Mouse (Mus musculus): ENCODE results near the gene Galnt17. TPM values are rescaled to one million over a fixed set of nuclear protein-coding genes. Genes with fewer than 3 reads are reported as not detected.

Galnt17 gene
- polyA plus RNA-seq, 1 experiment from 2014 or later = 0.09 TPM

- no peak for ATAC-seq (ENCODE audit: insufficient read depth)
- Histone ChIP-seq H3K27ac (replicated peaks) (no peak overlapping the region), H3K36me3 (replicated peaks) (no peaks in the 10 kb centered on the region), H3K9me3 (replicated peaks) (no peaks in the 10 kb centered on the region), H3K27me3 (no peaks in the 10 kb centered on the region), H3K4me1 (replicated peaks) (no peaks in the 10 kb centered on the region), H3K4me3 (replicated peaks) (no peak overlapping the region), H3K4me2 (no peak overlapping the region), H3K9ac (no peak overlapping the region)
Measured at GRCm38 (mm10) chr5:131184566-131184965, 123.7 kb downstream of the Galnt17 start.

- H3K36me3 ChIP-seq (replicated peaks) = no peaks in the 10 kb centered on the region
- no peak overlapping the region for H3K27ac ChIP-seq (replicated peaks)
- no peak overlapping the region for H3K9ac ChIP-seq
- no peak overlapping the region for H3K4me3 ChIP-seq (replicated peaks)
- no peaks in the 10 kb centered on the region for H3K27me3 ChIP-seq
- 53% methylated on average over 1 of the region's 1 CpGs for WGBS (ENCODE audit: insufficient replicate concordance)
- H3K4me2 ChIP-seq = no peak overlapping the region
- H3K9me3 ChIP-seq (replicated peaks) = no peaks in the 10 kb centered on the region
- H3K4me1 ChIP-seq (replicated peaks) = no peaks in the 10 kb centered on the region
- no peak for ATAC-seq (ENCODE audit: insufficient read depth)
Measured at GRCm38 (mm10) chr5:131181231-131181630, 127.1 kb downstream of the Galnt17 start.

DNA sequence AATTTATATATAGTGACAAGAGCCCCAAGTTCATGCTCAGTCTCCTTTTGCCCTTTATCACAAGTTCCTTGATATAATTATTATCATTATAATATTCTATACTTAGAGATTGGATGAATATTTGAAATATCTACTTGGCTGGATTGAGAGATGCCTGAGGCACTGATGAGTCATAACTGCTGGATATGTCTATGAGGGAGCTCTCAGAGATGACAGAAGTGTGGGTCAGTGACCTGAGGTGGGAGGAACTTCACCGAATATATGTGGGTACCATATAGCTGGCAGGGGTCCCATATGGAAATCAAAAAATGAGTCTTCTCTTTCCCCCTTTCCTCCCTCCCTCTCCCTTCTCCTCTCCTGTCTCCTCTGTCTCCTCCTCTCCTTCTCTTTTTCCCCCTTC lies 127.5 kb downstream of the Galnt17 start:
- H3K27me3 ChIP-seq = no peaks in the 10 kb centered on the region
- H3K4me3 ChIP-seq (replicated peaks) = no peak overlapping the region
- no peaks in the 10 kb centered on the region for H3K9me3 ChIP-seq (replicated peaks)
- no peaks in the 10 kb centered on the region for H3K4me1 ChIP-seq (replicated peaks)
- no peak overlapping the region for H3K4me2 ChIP-seq
- 75% methylated on average over 1 of the region's 1 CpGs for WGBS (ENCODE audit: insufficient replicate concordance)
- H3K36me3 ChIP-seq (replicated peaks) = no peaks in the 10 kb centered on the region
- no peak overlapping the region for H3K27ac ChIP-seq (replicated peaks)
- H3K9ac ChIP-seq = no peak overlapping the region
- ATAC-seq (ENCODE audit: insufficient read depth) = no peak

DNA sequence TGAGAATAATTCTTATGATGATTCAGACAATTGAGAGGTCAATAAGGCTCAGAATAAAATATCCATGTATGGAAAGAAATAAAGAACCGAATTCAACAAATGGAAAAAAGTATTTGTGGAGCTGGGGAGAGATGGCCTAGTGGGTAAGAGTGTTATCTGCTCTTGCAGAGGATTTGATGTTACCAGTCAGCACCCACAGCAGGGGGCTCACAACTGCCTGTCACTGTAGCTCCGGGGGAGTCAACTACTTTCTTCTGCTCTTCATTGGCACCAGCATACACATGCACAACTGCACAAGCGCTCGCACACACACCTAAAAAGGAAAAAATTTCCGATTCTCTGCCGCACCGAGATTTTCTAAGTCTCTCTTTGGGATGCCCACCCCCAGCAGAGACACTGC lies 130.4 kb downstream of the Galnt17 start:
- no peak overlapping the region for H3K4me2 ChIP-seq
- H3K27ac ChIP-seq (replicated peaks) = no peak overlapping the region
- H3K36me3 ChIP-seq (replicated peaks) = no peaks in the 10 kb centered on the region
- H3K9me3 ChIP-seq (replicated peaks) = no peaks in the 10 kb centered on the region
- H3K4me3 ChIP-seq (replicated peaks) = no peak overlapping the region
- no peaks in the 10 kb centered on the region for H3K4me1 ChIP-seq (replicated peaks)
- H3K9ac ChIP-seq = no peak overlapping the region
- WGBS (ENCODE audit: insufficient replicate concordance) = 51% methylated on average over 7 of the region's 7 CpGs
- no peak for ATAC-seq (ENCODE audit: insufficient read depth)
- H3K27me3 ChIP-seq = no peaks in the 10 kb centered on the region

DNA sequence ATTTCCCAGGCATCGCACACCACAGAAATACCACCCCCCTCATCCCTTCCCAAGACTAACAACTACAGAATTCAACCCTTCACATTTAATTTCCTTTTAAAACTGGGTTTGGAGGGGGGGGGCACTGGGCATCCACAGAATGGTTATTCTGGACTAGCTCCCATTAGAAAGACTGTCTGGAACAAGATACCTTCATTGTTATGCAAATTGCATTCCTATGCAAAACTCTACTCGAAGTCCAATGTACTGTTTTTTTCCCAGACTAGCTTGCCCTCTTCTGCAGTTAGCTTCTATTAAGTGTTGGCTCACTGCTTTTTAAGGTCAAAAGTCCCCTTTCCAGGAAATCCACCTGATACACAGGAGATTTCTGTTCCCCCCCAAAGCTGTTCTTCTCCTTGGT lies 131.1 kb downstream of the Galnt17 start:
- Histone ChIP-seq H3K4me2 (no peak overlapping the region), H3K4me1 (replicated peaks) (no peaks in the 10 kb centered on the region), H3K36me3 (replicated peaks) (no peaks in the 10 kb centered on the region), H3K9ac (no peak overlapping the region), H3K4me3 (replicated peaks) (no peak overlapping the region), H3K27ac (replicated peaks) (no peak overlapping the region), H3K9me3 (replicated peaks) (no peaks in the 10 kb centered on the region), H3K27me3 (no peaks in the 10 kb centered on the region)
- 49% methylated on average over 2 of the region's 2 CpGs for WGBS (ENCODE audit: insufficient replicate concordance)
- no peak for ATAC-seq (ENCODE audit: insufficient read depth)

DNA sequence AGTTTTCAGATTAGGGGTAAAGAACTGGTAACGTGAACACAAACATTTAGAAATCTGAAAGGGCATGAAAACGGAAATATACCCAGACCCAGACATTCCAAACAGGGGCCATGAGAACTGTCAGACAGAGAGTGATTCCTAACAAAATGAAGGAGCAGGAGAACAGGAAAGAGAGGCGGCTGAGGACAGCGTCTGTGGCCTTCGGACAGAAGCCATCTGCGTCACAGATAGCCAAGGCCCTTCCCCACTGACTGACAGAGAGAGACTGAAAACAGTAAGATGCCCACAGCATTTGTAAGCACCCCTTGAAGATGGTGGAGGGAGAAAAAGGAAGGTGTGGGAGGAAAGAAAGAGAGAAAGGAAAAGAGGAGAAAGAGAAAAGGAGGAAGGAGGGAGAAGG lies 139.1 kb downstream of the Galnt17 start:
- Histone ChIP-seq H3K9ac (no peak overlapping the region), H3K4me2 (no peak overlapping the region), H3K36me3 (replicated peaks) (no peaks in the 10 kb centered on the region), H3K27ac (replicated peaks) (no peak overlapping the region), H3K4me1 (replicated peaks) (no peaks in the 10 kb centered on the region), H3K4me3 (replicated peaks) (no peak overlapping the region), H3K9me3 (replicated peaks) (0 out of 2 replicates have a peak, but pooled peaks cover under 1% of the 10 kb centered on the region), H3K27me3 (no peaks in the 10 kb centered on the region)
- WGBS (ENCODE audit: insufficient replicate concordance) = 56% methylated on average over 6 of the region's 6 CpGs
- no peak for ATAC-seq (ENCODE audit: insufficient read depth)

- no peak overlapping the region for H3K9ac ChIP-seq
- no peak for ATAC-seq (ENCODE audit: insufficient read depth)
- H3K36me3 ChIP-seq (replicated peaks) = no peaks in the 10 kb centered on the region
- 0 out of 2 replicates have a peak, but pooled peaks cover 12% of the 10 kb centered on the region for H3K9me3 ChIP-seq (replicated peaks)
- no peak overlapping the region for H3K27ac ChIP-seq (replicated peaks)
- H3K4me3 ChIP-seq (replicated peaks) = no peak overlapping the region
- no peak overlapping the region for H3K4me2 ChIP-seq
- H3K4me1 ChIP-seq (replicated peaks) = no peaks in the 10 kb centered on the region
- 57% methylated on average over 5 of the region's 5 CpGs for WGBS (ENCODE audit: insufficient replicate concordance)
- no peaks in the 10 kb centered on the region for H3K27me3 ChIP-seq
Measured at GRCm38 (mm10) chr5:131167366-131167765, 140.9 kb downstream of the Galnt17 start.

GRCm38 (mm10) chr5:131165681-131166080 lies 142.6 kb downstream of the Galnt17 start:
- WGBS (ENCODE audit: insufficient replicate concordance) = 60% methylated on average over 7 of the region's 7 CpGs
- ATAC-seq (ENCODE audit: insufficient read depth) = no peak

DNA sequence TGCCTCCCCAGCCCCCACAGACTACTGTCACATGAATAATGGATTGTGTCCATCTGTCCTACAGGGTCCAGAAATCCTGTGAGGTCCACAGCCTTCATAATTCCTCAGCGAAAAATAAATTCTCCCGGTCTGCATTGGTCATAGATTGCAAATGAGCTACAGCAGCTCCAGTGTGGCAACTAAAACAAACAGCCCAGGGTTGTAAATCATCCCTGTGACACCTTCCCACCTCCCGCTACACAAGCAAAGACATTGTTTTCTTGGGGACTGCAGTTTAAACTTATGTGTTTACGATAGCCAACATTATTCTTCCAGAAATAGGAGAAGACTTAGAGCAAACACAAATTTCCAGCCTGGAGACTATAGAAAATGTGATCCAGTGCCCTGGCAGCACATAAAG lies 150.4 kb downstream of the Galnt17 start:
- ATAC-seq (ENCODE audit: insufficient read depth) = no peak
- Histone ChIP-seq H3K27me3 (no peaks in the 10 kb centered on the region), H3K9ac (no peak overlapping the region), H3K9me3 (replicated peaks) (0 out of 2 replicates have a peak, but pooled peaks cover 2% of the 10 kb centered on the region), H3K4me2 (no peak overlapping the region), H3K4me1 (replicated peaks) (no peaks in the 10 kb centered on the region), H3K36me3 (replicated peaks) (no peaks in the 10 kb centered on the region), H3K4me3 (replicated peaks) (no peak overlapping the region), H3K27ac (replicated peaks) (no peak overlapping the region)
- WGBS (ENCODE audit: insufficient replicate concordance) = 34% methylated on average over 4 of the region's 4 CpGs

More at GRCm38 (mm10) chr5:131165681-131166080, 142.6 kb downstream of the Galnt17 start:
- no peaks in the 10 kb centered on the region for H3K36me3 ChIP-seq (replicated peaks)
- H3K27me3 ChIP-seq = no peaks in the 10 kb centered on the region
- H3K4me2 ChIP-seq = no peak overlapping the region
- H3K9me3 ChIP-seq (replicated peaks) = 0 out of 2 replicates have a peak, but pooled peaks cover 12% of the 10 kb centered on the region
- no peaks in the 10 kb centered on the region for H3K4me1 ChIP-seq (replicated peaks)
- H3K4me3 ChIP-seq (replicated peaks) = no peak overlapping the region
- H3K9ac ChIP-seq = no peak overlapping the region
- H3K27ac ChIP-seq (replicated peaks) = no peak overlapping the region

DNA sequence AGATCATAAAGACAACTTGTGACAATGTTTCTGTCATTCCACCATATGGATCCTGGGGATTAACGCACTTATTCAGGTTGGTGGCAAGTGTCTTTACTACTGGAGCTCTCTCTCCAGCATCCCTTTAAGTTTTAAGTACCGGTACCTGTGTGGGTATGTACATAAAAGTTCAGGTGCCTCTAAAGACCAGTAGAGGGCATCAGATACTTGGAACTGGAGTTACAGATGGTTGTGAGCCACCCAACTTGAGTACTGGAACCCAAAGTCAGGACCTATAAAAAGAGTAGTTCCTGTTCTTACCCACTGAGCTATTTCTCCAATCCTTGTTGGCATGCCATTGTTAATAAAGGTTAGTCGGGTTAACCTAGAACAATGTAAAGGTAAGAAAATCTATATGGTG lies 152.0 kb downstream of the Galnt17 start:
- no peaks in the 10 kb centered on the region for H3K36me3 ChIP-seq (replicated peaks)
- no peaks in the 10 kb centered on the region for H3K9me3 ChIP-seq (replicated peaks)
- H3K4me1 ChIP-seq (replicated peaks) = no peaks in the 10 kb centered on the region
- H3K9ac ChIP-seq = no peak overlapping the region
- no peak overlapping the region for H3K27ac ChIP-seq (replicated peaks)
- H3K4me2 ChIP-seq = no peak overlapping the region
- no peaks in the 10 kb centered on the region for H3K27me3 ChIP-seq
- WGBS (ENCODE audit: insufficient replicate concordance) = 60% methylated on average over 3 of the region's 3 CpGs
- ATAC-seq (ENCODE audit: insufficient read depth) = no peak
- no peak overlapping the region for H3K4me3 ChIP-seq (replicated peaks)

DNA sequence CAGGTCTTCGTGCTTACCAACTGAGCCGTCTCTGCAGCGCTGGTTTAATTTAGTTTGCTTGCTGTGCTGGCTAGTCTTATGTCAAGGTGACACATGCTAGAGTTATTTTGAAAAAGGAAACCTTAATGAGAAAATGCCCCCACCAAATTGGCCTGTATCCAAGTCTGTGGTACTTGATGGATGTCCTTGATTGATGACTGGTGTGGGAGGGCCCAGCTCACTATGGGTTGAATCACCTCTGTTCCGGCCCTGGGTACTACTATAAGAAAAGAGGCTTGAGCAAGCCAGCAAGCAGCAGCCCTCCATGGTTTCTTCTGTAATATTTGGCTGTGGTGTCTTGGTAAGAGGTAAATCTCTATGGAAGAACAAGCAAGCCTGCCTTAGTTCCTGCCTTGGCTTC lies 165.7 kb downstream of the Galnt17 start:
- Histone ChIP-seq H3K27ac (replicated peaks) (no peak overlapping the region), H3K4me1 (replicated peaks) (no peaks in the 10 kb centered on the region), H3K9ac (no peak overlapping the region), H3K9me3 (replicated peaks) (0 out of 2 replicates have a peak, but pooled peaks cover 3% of the 10 kb centered on the region), H3K4me3 (replicated peaks) (no peak overlapping the region), H3K27me3 (no peaks in the 10 kb centered on the region), H3K4me2 (no peak overlapping the region), H3K36me3 (replicated peaks) (no peaks in the 10 kb centered on the region)
- WGBS (ENCODE audit: insufficient replicate concordance) = 73% methylated on average over 4 of the region's 4 CpGs
- no peak for ATAC-seq (ENCODE audit: insufficient read depth)

GRCm38 (mm10) chr5:131134809-131135208 lies 173.5 kb downstream of the Galnt17 start:
- Histone ChIP-seq H3K4me3 (replicated peaks) (no peak overlapping the region), H3K9me3 (replicated peaks) (0 out of 2 replicates have a peak, but pooled peaks cover 3% of the 10 kb centered on the region), H3K4me2 (no peak overlapping the region), H3K36me3 (replicated peaks) (no peaks in the 10 kb centered on the region), H3K27ac (replicated peaks) (no peak overlapping the region), H3K27me3 (no peaks in the 10 kb centered on the region), H3K4me1 (replicated peaks) (no peaks in the 10 kb centered on the region), H3K9ac (no peak overlapping the region)
- no peak for ATAC-seq (ENCODE audit: insufficient read depth)
